Mouse (Mus musculus) layer of hippocampus, adult 9-10 months (tissue): ENCODE results near the gene Zranb3.

ENCODE experiments used
- DNase-seq: peaks from one replicate; pipeline ENCODE4 v3.0.0; 2022; ENCODE audit warnings: low spot score

Zranb3 gene

GRCm38 (mm10) chr1:127943516-127943915 is 159.3 kb downstream of the Zranb3 start:
- DNase-seq = no peak

- no peak for DNase-seq
Observed at GRCm38 (mm10) chr1:127942231-127942630, 160.6 kb downstream of the Zranb3 start.

GRCm38 (mm10) chr1:127937277-127937676 is 165.6 kb downstream of the Zranb3 start:
- DNase-seq = no peak

GRCm38 (mm10) chr1:127934322-127934721 is 168.5 kb downstream of the Zranb3 start:
- DNase-seq = no peak

GRCm38 (mm10) chr1:127933405-127933804 is 169.4 kb downstream of the Zranb3 start:
- no peak for DNase-seq

GRCm38 (mm10) chr1:127915802-127916201 is 187.0 kb downstream of the Zranb3 start:
- DNase-seq = no peak

- no peak for DNase-seq
Observed at GRCm38 (mm10) chr1:127915316-127915715, 187.5 kb downstream of the Zranb3 start.

GRCm38 (mm10) chr1:127913116-127913515 is 189.7 kb downstream of the Zranb3 start:
- DNase-seq = no peak

DNA sequence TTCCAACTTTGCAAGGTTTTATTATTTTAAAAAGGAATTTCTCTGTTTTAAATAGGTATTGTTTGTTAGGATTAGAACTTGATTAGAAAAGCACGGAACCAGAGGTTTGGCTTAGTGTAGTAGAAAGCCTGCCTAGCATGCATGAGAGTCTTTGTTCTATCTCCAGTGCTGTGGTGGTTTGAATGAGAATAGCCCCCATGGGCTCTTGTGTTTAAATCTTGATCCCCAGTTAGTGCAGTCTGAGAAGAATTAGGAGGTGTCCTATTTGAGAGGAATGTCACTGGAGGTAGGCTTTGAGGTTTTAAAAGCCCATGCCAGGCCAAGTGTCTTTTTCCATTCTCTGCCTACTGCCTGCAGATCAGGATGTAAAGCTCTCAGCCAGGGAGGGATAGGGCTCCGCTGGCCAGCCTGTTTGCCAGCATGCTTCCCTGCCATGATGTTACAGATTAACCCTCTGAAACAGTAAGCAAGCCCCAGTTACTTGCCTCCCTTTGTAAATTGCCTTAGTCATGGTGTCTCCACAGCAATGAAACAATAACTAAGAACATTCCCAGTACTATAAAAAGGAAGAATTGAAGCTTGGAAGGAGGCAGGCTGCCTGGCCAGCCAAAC is 198.0 kb downstream of the Zranb3 start:
- DNase-seq = no peak
